Mouse (Mus musculus): ENCODE data around the gene Cutc. TPM values are rescaled to one million over a fixed set of nuclear protein-coding genes. Genes with fewer than 3 reads are reported as not detected.

The Cutc gene
- total and polyA plus RNA-seq, 3 experiments, result 8.6 to 15.0 (median 12.1) TPM

GRCm38 (mm10) chr19:43809331-43809730 lies 56.5 kb downstream of the Cutc start:
- 50% methylated on average over 4 of the region's 4 CpGs for WGBS

GRCm38 (mm10) chr19:43811419-43811818 lies 58.6 kb downstream of the Cutc start:
- Histone ChIP-seq H3K27me3 (ENCODE audit: control insufficient read depth, insufficient read depth, low read length) (no peaks in the 10 kb centered on the region; the same call in 1 of the 2 replicates), H3K4me3 (no peak overlapping the region), H3K27ac (no peak overlapping the region), H3K36me3 (ENCODE audit: control insufficient read depth, insufficient read depth, low read length) (no peaks in the 10 kb centered on the region), H3K9ac (ENCODE audit: low read depth, low read length) (no peak overlapping the region), H3K79me2 (replicated peaks; ENCODE audit: control insufficient read depth, insufficient read depth, low read length) (no peaks in the 10 kb centered on the region), H3K4me1 (ENCODE audit: control insufficient read depth, insufficient read depth, low read length) (peaks cover 1% of the 10 kb centered on the region; the same call in 1 of the 2 replicates)
- 90% methylated on average over 4 of the region's 4 CpGs for WGBS
- no peak for DNase-seq
- TF ChIP-seq EP300 (IDR thresholded peaks at IDR 0.05; ENCODE audit: insufficient read depth, low read depth, low read length) (no peak), POLR2A (IDR thresholded peaks at IDR 0.05; ENCODE audit: insufficient read depth, low read depth, low read length) (no peak), CTCF (IDR thresholded peaks at IDR 0.05) (no peak)
- intact Hi-C loops (cut with DNase I), result no loop called here

More at GRCm38 (mm10) chr19:43809331-43809730, 56.5 kb downstream of the Cutc start:
- intact Hi-C loops (cut with DNase I), result no loop called here
- DNase-seq, result no peak
- no peak overlapping the region for H3K9ac ChIP-seq (ENCODE audit: low read depth, low read length)
- no peaks in the 10 kb centered on the region for H3K79me2 ChIP-seq (replicated peaks; ENCODE audit: control insufficient read depth, insufficient read depth, low read length)
- H3K36me3 ChIP-seq (ENCODE audit: control insufficient read depth, insufficient read depth, low read length), result no peaks in the 10 kb centered on the region
- TF ChIP-seq EP300 (IDR thresholded peaks at IDR 0.05; ENCODE audit: insufficient read depth, low read depth, low read length) (no peak), POLR2A (IDR thresholded peaks at IDR 0.05; ENCODE audit: insufficient read depth, low read depth, low read length) (no peak), CTCF (IDR thresholded peaks at IDR 0.05) (no peak)
- peaks cover 1% of the 10 kb centered on the region; the same call in 1 of the 2 replicates for H3K4me1 ChIP-seq (ENCODE audit: control insufficient read depth, insufficient read depth, low read length)
- no peak overlapping the region for H3K27ac ChIP-seq
- peaks cover 1% of the 10 kb centered on the region; the same call in 1 of the 2 replicates for H3K27me3 ChIP-seq (ENCODE audit: control insufficient read depth, insufficient read depth, low read length)
- no peak overlapping the region for H3K4me3 ChIP-seq

DNA sequence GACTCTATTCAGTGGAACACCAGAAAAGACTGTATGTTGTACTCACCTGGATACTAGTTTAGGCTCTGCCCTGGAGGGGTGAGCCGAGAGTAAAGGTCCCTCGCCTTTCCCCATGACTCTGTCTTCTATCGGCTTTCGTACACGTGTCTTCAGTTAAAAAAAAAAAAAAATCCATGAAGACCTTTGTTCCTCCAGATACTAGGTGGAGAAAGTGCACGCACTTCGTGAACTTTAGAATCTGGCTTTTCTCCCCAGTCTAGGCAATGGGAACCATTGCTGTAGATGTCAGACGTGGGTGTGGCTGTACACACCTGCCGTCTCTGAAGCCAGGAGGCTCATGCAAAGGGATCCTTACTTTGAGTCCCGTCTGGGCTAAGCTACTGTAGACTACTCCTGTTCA lies 60.5 kb downstream of the Cutc start:
- no peak overlapping the region for H3K27ac ChIP-seq
- no peak overlapping the region for H3K4me3 ChIP-seq
- no peaks in the 10 kb centered on the region for H3K79me2 ChIP-seq (replicated peaks; ENCODE audit: control insufficient read depth, insufficient read depth, low read length)
- no peaks in the 10 kb centered on the region; the same call in 1 of the 2 replicates for H3K27me3 ChIP-seq (ENCODE audit: control insufficient read depth, insufficient read depth, low read length)
- WGBS, result 84% methylated on average over 10 of the region's 10 CpGs
- no peak overlapping the region for H3K9ac ChIP-seq (ENCODE audit: low read depth, low read length)
- TF ChIP-seq POLR2A (IDR thresholded peaks at IDR 0.05; ENCODE audit: insufficient read depth, low read depth, low read length), result no peak
- no peak for TF ChIP-seq EP300 (IDR thresholded peaks at IDR 0.05; ENCODE audit: insufficient read depth, low read depth, low read length)
- no peak for TF ChIP-seq CTCF (IDR thresholded peaks at IDR 0.05)
- H3K36me3 ChIP-seq (ENCODE audit: control insufficient read depth, insufficient read depth, low read length), result no peaks in the 10 kb centered on the region
- intact Hi-C loops (cut with DNase I), result no loop called here
- H3K4me1 ChIP-seq (ENCODE audit: control insufficient read depth, insufficient read depth, low read length), result peaks cover 1% of the 10 kb centered on the region; the same call in 1 of the 2 replicates
- no peak for DNase-seq

- H3K4me1 ChIP-seq (ENCODE audit: control insufficient read depth, insufficient read depth, low read length), result no peaks in the 10 kb centered on the region
- DNase-seq, result peak; percentile 17 to 22
- no peak for TF ChIP-seq EP300 (IDR thresholded peaks at IDR 0.05; ENCODE audit: insufficient read depth, low read depth, low read length)
- no peaks in the 10 kb centered on the region; the same call in 1 of the 2 replicates for H3K27me3 ChIP-seq (ENCODE audit: control insufficient read depth, insufficient read depth, low read length)
- WGBS, result 41% methylated on average over 14 of the region's 14 CpGs
- intact Hi-C loops (cut with DNase I), result no loop called here
- no peaks in the 10 kb centered on the region for H3K36me3 ChIP-seq (ENCODE audit: control insufficient read depth, insufficient read depth, low read length)
- no peak overlapping the region for H3K9ac ChIP-seq (ENCODE audit: low read depth, low read length)
- H3K4me3 ChIP-seq, result peak overlapping the region; percentile 22; the same call in 1 of the 2 replicates
- H3K79me2 ChIP-seq (replicated peaks; ENCODE audit: control insufficient read depth, insufficient read depth, low read length), result no peaks in the 10 kb centered on the region
- H3K27ac ChIP-seq, result no peak overlapping the region
Measured at GRCm38 (mm10) chr19:43815661-43816414, 63.0 kb downstream of the Cutc start.

Other genes starting within 250 kb of the Cutc start
- 1,000 to 10,000 TPM in 1 of 2 experiments, 100 to 1,000 TPM in 1; 956 to 1,224 TPM for gene Got1, start 228.4 kb upstream of the Cutc start, total RNA-seq (2021)
- 575 and 746 TPM in 2 replicates for gene Got1, start 228.4 kb upstream of the Cutc start, polyA plus RNA-seq (2012; rRNA removed)
- gene Nkx2-3, start 140.7 kb upstream of the Cutc start, total RNA-seq (2021), result not detected
- gene Nkx2-3, start 140.7 kb upstream of the Cutc start, polyA plus RNA-seq (2012; rRNA removed), result not detected in 2 replicates
- 10 to 100 TPM; 23.3 to 31.7 TPM for gene Slc25a28, start 78.1 kb upstream of the Cutc start, total RNA-seq (2021)
- 48.3 and 50.0 TPM in 2 replicates for gene Slc25a28, start 78.1 kb upstream of the Cutc start, polyA plus RNA-seq (2012; rRNA removed)
- gene Entpd7, start 63.3 kb upstream of the Cutc start, total RNA-seq (2021), result 1 to 10 TPM; 2.6 to 2.9 TPM
- gene Entpd7, start 63.3 kb upstream of the Cutc start, polyA plus RNA-seq (2012; rRNA removed), result 1.8 and 2.0 TPM in 2 replicates
- 10 to 100 TPM; 25.0 to 27.0 TPM for gene Cox15, start within 50 bp of the Cutc start, total RNA-seq (2021)
- 22.5 and 28.8 TPM in 2 replicates for gene Cox15, start within 50 bp of the Cutc start, polyA plus RNA-seq (2012; rRNA removed)
- gene Abcc2, start 29.2 kb downstream of the Cutc start, total RNA-seq (2021), result not detected
- gene Abcc2, start 29.2 kb downstream of the Cutc start, polyA plus RNA-seq (2012; rRNA removed), result 0.06 and 0.15 TPM in 2 replicates
- 1 to 10 TPM; 8.1 to 9.8 TPM for gene Dnmbp, start 187.2 kb downstream of the Cutc start, total RNA-seq (2021)
- gene Dnmbp, start 187.2 kb downstream of the Cutc start, polyA plus RNA-seq (2012; rRNA removed), result 7.1 and 9.6 TPM in 2 replicates
- gene Cpn1, start 233.6 kb downstream of the Cutc start, total RNA-seq (2021), result under 1 TPM in 1 of 2 experiments, not detected in 1; 0.31 TPM
- 0.18 and 0.47 TPM in 2 replicates for gene Cpn1, start 233.6 kb downstream of the Cutc start, polyA plus RNA-seq (2012; rRNA removed)